Mouse (Mus musculus) kidney, adult 9 months (tissue): ENCODE data around the gene Pofut2.
A peak's percentile ranks its signal among the peaks of the same experiment; 100 is the strongest.

Source experiments
- DNase-seq: peaks from one replicate; pipeline ENCODE4 v3.0.0; 2022

Gene Pofut2

GRCm38 (mm10) chr10:77258704-77259621 is at the start of gene Pofut2:
Pofut2 (plus strand) TSS chr10:77259218.
- peak; percentile 96 for DNase-seq

GRCm38 (mm10) chr10:77209261-77209660 is 49.8 kb upstream of the Pofut2 start:
- DNase-seq, result peak; percentile 62

- DNase-seq, result no peak
These were observed 48.4 kb upstream of the Pofut2 start for GRCm38 (mm10) chr10:77210666-77211065.

- peak; percentile 57 for DNase-seq
These were observed 47.9 kb upstream of the Pofut2 start for GRCm38 (mm10) chr10:77211116-77211570.

GRCm38 (mm10) chr10:77212354-77213120 is 46.5 kb upstream of the Pofut2 start:
- peak; percentile 33 for DNase-seq

GRCm38 (mm10) chr10:77213483-77213882 is 45.5 kb upstream of the Pofut2 start:
- peak; percentile 23 for DNase-seq

GRCm38 (mm10) chr10:77214586-77214985 is 44.4 kb upstream of the Pofut2 start:
- peak; percentile 78 for DNase-seq

GRCm38 (mm10) chr10:77215641-77216040 is 43.4 kb upstream of the Pofut2 start:
- DNase-seq, result no peak

GRCm38 (mm10) chr10:77216313-77216712 is 42.7 kb upstream of the Pofut2 start:
- no peak for DNase-seq

- peak; percentile 23 for DNase-seq
These were observed 41.8 kb upstream of the Pofut2 start for GRCm38 (mm10) chr10:77217155-77217731.

GRCm38 (mm10) chr10:77218059-77218458 is 41.0 kb upstream of the Pofut2 start:
- no peak for DNase-seq

GRCm38 (mm10) chr10:77219411-77220025 is 39.5 kb upstream of the Pofut2 start:
- no peak for DNase-seq

- no peak for DNase-seq
These were observed 37.9 kb upstream of the Pofut2 start for GRCm38 (mm10) chr10:77221108-77221507.

GRCm38 (mm10) chr10:77222963-77223552 is 36.0 kb upstream of the Pofut2 start:
- no peak for DNase-seq

GRCm38 (mm10) chr10:77224390-77224789 is 34.6 kb upstream of the Pofut2 start:
- DNase-seq, result no peak

GRCm38 (mm10) chr10:77225414-77225813 is 33.6 kb upstream of the Pofut2 start:
- no peak for DNase-seq

- DNase-seq, result no peak
These were observed 32.9 kb upstream of the Pofut2 start for GRCm38 (mm10) chr10:77225995-77226688.

GRCm38 (mm10) chr10:77226691-77227367 is 32.2 kb upstream of the Pofut2 start:
- no peak for DNase-seq

GRCm38 (mm10) chr10:77227368-77227723 is 31.7 kb upstream of the Pofut2 start:
- no peak for DNase-seq

GRCm38 (mm10) chr10:77229609-77230595 is 29.1 kb upstream of the Pofut2 start:
- DNase-seq, result no peak
